Mouse (Mus musculus): ENCODE measurements around the gene Slc5a5.

- no peak for TF ChIP-seq CTCF (IDR thresholded peaks at IDR 0.05; ENCODE audit: extremely low read depth, insufficient read depth, low read length)
- no peak for TF ChIP-seq POLR2A (IDR thresholded peaks at IDR 0.05; ENCODE audit: extremely low read depth, insufficient read depth, low read length)
Observed at GRCm38 (mm10) chr8:70849333-70849990, 43.1 kb downstream of the Slc5a5 start.

Data from cortical plate, adult 2 months (tissue).